Mouse (Mus musculus) T-helper 1 cell (primary cell): ENCODE results near the gene Cdc42.

Experiments used
- in situ Hi-C: fragments of 300-600 bp; cut with MboI, MseI; formaldehyde crosslinking; loops from one replicate; pipeline ENCODE4 v1.15.1; 2025; ENCODE audit warnings: high pct_unique_total_duplicates

Gene Cdc42

GRCm38 (mm10) chr4:137324926-137325325, 32.6 kb downstream of the Cdc42 start:
- in situ Hi-C loops, result no loop called here

- in situ Hi-C loops, result no loop called here
Measured at GRCm38 (mm10) chr4:137316027-137316770, 41.3 kb downstream of the Cdc42 start.

GRCm38 (mm10) chr4:137315061-137315460, 42.5 kb downstream of the Cdc42 start:
- in situ Hi-C loops, result no loop called here

- in situ Hi-C loops, result loop anchor here (5.0 kb wide), 1 partner anchor 78 kb away; no protein-coding TSS in a partner anchor
Measured at GRCm38 (mm10) chr4:137314561-137314960, 43.0 kb downstream of the Cdc42 start.

GRCm38 (mm10) chr4:137313511-137313910, 44.0 kb downstream of the Cdc42 start:
- in situ Hi-C loops, result loop anchor here (5.0 kb wide), 1 partner anchor 79 kb away; no protein-coding TSS in a partner anchor

- in situ Hi-C loops, result no loop called here
Measured at GRCm38 (mm10) chr4:137308377-137308776, 49.1 kb downstream of the Cdc42 start.

GRCm38 (mm10) chr4:137306991-137307706, 50.4 kb downstream of the Cdc42 start:
- in situ Hi-C loops, result no loop called here

GRCm38 (mm10) chr4:137306577-137306888, 51.0 kb downstream of the Cdc42 start:
- in situ Hi-C loops, result no loop called here

GRCm38 (mm10) chr4:137305831-137306576, 51.5 kb downstream of the Cdc42 start:
- in situ Hi-C loops, result no loop called here

GRCm38 (mm10) chr4:137305066-137305465, 52.5 kb downstream of the Cdc42 start:
- in situ Hi-C loops, result no loop called here

- in situ Hi-C loops, result no loop called here
Measured at GRCm38 (mm10) chr4:137304106-137304505, 53.4 kb downstream of the Cdc42 start.

GRCm38 (mm10) chr4:137301635-137302034, 55.9 kb downstream of the Cdc42 start:
- in situ Hi-C loops, result no loop called here

- in situ Hi-C loops, result no loop called here
Measured at GRCm38 (mm10) chr4:137300227-137300626, 57.3 kb downstream of the Cdc42 start.

- in situ Hi-C loops, result no loop called here
Measured at GRCm38 (mm10) chr4:137298406-137298805, 59.1 kb downstream of the Cdc42 start.

- in situ Hi-C loops, result no loop called here
Measured at GRCm38 (mm10) chr4:137297611-137298010, 59.9 kb downstream of the Cdc42 start.

- in situ Hi-C loops, result no loop called here
Measured at GRCm38 (mm10) chr4:137294951-137295350, 62.6 kb downstream of the Cdc42 start.

- in situ Hi-C loops, result no loop called here
Measured at GRCm38 (mm10) chr4:137294474-137294873, 63.0 kb downstream of the Cdc42 start.

- in situ Hi-C loops, result no loop called here
Measured at GRCm38 (mm10) chr4:137294032-137294431, 63.5 kb downstream of the Cdc42 start.

GRCm38 (mm10) chr4:137292625-137293024, 64.9 kb downstream of the Cdc42 start:
- in situ Hi-C loops, result no loop called here

GRCm38 (mm10) chr4:137290250-137290649, 67.3 kb downstream of the Cdc42 start:
- in situ Hi-C loops, result no loop called here

- in situ Hi-C loops, result loop anchor here (5.0 to 10.0 kb wide), 3 partner anchors 107 to 395 kb away; partner anchors contain the start of genes C1qa and C1qc
Measured at GRCm38 (mm10) chr4:137289701-137290100, 67.8 kb downstream of the Cdc42 start.

GRCm38 (mm10) chr4:137287818-137288217, 69.7 kb downstream of the Cdc42 start:
- in situ Hi-C loops, result loop anchor here (5.0 to 10.0 kb wide), 3 partner anchors 106 to 393 kb away; partner anchors contain the start of genes C1qa and C1qc
